Mouse (Mus musculus): Measurements from ENCODE around the gene Efna4. TPM values are rescaled to one million over a fixed set of nuclear protein-coding genes. Genes with fewer than 3 reads are reported as not detected.

Gene Efna4
- polyA plus RNA-seq (2012; rRNA removed) (0.81 and 0.92 TPM in 2 replicates), polyA plus RNA-seq (2014; fragmentation: Nextera tagmentation; extraction: Ambion mirVana) (0.62 and 0.78 TPM in 2 replicates)

DNA sequence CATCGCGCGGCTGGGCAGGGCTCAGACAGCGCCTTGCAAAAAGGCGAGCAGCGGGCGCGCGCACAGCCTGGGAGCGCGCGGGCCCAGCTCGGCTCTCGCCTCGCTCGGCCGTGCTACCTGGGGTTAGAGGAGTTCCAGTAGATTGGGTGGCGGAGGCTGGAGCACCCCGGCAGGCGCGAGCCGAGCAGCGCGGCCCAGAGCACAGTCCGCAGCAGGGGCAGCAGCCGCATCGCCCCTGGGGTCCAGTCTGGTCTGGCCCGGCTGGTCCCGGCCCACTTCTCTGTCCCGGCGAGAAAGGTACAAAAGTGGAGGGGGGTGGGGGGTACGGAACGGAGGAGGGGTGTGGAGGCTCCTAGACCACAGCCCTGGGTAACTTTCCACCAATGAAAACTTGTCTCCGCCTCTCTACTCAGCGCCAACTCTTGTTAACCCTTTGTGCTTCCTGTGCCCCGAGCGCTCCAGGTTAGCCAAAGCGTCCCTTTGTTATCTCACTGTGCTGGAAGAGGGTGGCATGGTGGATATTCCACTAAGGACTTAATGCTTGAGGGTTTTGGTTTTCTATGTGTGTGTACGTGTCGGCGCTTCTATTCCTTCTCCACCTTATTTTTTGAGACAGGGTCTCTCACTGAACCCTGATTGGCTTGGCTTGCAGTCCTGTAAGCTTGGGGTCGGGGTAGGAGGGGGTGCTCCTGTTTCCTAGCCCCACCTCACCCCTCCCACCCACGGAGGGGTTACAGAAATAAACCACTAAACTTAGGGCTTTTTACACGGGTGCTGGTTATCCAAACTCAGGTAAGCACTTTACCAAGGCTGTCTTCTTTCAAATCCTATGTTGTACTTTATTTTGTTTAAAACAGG, at the start of gene Efna4:
TSS of gene Efna4 (minus strand) at position 308 of the 858 bp plus-strand sequence.
- H3K36me3 ChIP-seq (replicated peaks; ENCODE audit: control insufficient read depth, insufficient read depth, low read depth), result no peaks in the 10 kb centered on the region
- no peaks in the 10 kb centered on the region; a peak in 1 of 4 replicates for H3K4me1 ChIP-seq (replicated peaks; ENCODE audit: control insufficient read depth in 2 of 2, insufficient read depth in 2 of 2, low read length in 1 of 2)
- TF ChIP-seq CTCF (IDR thresholded peaks at IDR 0.05; ENCODE audit: low read depth) (no peak), EP300 (IDR thresholded peaks at IDR 0.05; ENCODE audit: low read depth) (no peak)
- 2% methylated on average over 44 of the region's 44 CpGs for WGBS (ENCODE audit: insufficient replicate concordance)
- peak within 1 kb of the TSS; percentile 70 for H3K4me2 ChIP-seq (ENCODE audit: low read depth)
- DNase-seq (ENCODE audit: low read depth in 3 of 3, low spot score in 3 of 3), result no peak
- no peaks in the 10 kb centered on the region for H3K9me3 ChIP-seq (ENCODE audit: control insufficient read depth, low read length)
- no peak within 1 kb of the TSS for H3K27ac ChIP-seq
- H3K27me3 ChIP-seq (ENCODE audit: control insufficient read depth, insufficient read depth, low read length), result peaks cover 6% of the 10 kb centered on the region
- H3K4me3 ChIP-seq (ENCODE audit: insufficient read depth in 1 of 2, low read depth in 2 of 2, low read length in 2 of 2), result peak within 1 kb of the TSS; percentile 55
- ATAC-seq (ENCODE audit: insufficient read depth), result peak; percentile 68
- peak within 1 kb of the TSS; percentile 31; the same call in 1 of the 2 replicates for H3K9ac ChIP-seq (replicated peaks)

DNA sequence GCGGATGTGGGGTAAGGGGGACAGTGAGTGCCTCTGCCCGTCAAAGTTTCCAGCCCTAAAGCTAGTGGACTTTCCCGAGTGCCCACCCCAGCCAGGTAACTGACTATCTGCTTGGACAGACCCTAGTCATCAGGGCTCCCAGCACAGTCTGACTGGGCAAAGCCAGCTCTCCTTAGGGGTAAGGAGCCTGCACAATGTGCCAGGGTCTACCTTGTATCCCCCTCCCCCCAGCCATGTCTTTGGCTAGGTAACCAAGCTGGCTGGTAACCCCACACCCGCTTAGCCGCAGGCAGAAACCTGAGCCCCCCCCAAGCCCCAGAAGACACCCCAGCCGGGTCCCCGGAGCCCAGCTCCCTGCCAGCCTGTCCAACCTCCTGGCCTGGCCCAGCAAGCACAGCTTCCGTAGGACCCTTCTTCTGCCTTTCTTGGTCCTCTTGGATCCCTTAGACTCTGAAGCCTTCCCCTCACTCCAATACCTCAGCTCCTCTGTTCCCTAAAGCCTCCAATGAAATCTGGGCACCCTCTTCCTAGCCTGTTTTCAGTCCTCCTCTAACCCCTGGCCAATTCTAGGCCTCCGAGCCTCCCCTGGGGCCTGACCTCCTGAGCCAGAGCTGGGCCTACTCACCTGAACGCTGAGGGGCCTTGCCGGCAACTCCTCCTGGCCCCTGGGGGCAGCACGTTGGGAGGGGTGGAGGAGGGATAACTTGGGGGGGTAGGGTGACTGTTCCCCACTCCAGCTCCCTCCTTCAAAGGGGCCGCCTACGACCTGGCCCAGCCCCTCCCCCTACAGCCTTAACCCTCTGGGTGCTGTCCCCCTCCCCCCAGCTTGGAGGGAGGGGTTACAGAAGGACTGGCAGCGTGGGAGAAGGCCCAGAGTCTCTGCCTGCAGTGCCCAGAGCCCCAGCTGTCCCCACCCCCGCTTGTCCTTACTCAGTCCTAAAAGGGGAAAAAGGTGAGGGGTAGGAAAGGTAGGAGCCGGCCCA, 48.9 kb upstream of the Efna4 start:
- H3K27ac ChIP-seq, result no peak overlapping the region

DNA sequence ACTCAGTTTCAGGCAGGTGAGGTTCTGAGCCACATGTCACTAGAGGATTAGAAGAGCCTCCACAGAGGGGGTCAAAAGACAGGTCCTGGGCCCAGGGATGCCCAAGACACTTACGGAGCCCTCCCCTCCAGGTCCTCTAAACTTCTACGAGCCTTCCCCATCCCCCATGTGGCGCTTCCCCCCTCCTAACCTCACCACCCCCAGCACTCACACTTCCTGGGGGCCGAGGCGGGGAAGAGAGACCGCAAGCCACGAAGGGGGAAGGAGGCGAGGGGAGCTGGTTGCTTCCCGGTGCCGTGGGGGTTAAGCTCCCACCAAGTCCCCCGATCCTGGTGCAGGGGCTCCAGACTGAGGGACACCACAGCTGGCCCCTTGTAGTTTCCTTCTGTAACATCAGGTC, 47.6 kb upstream of the Efna4 start:
- no peaks in the 10 kb centered on the region for H3K27me3 ChIP-seq (ENCODE audit: control insufficient read depth, insufficient read depth, low read length)
- DNase-seq (ENCODE audit: low read depth in 3 of 3, low spot score in 3 of 3), result no peak
- no peak for ATAC-seq (ENCODE audit: insufficient read depth)
- H3K36me3 ChIP-seq (replicated peaks; ENCODE audit: control insufficient read depth, insufficient read depth, low read depth), result no peaks in the 10 kb centered on the region
- no peak overlapping the region for H3K27ac ChIP-seq
- H3K9ac ChIP-seq (replicated peaks), result no peak overlapping the region
- peaks cover 0 to 12% of the 10 kb centered on the region in 2 experiments; a peak in 2 of 4 replicates for H3K4me1 ChIP-seq (replicated peaks; ENCODE audit: control insufficient read depth in 2 of 2, insufficient read depth in 2 of 2, low read length in 1 of 2)
- 17% methylated on average over 10 of the region's 11 CpGs for WGBS (ENCODE audit: insufficient replicate concordance)
- no peak overlapping the region for H3K4me3 ChIP-seq (ENCODE audit: insufficient read depth in 1 of 2, low read depth in 2 of 2, low read length in 2 of 2)
- no peak for TF ChIP-seq EP300 (IDR thresholded peaks at IDR 0.05; ENCODE audit: low read depth)
- no peak for TF ChIP-seq CTCF (IDR thresholded peaks at IDR 0.05; ENCODE audit: low read depth)
- no peaks in the 10 kb centered on the region for H3K9me3 ChIP-seq (ENCODE audit: control insufficient read depth, low read length)
- H3K4me2 ChIP-seq (ENCODE audit: low read depth), result no peak overlapping the region

More for the DNA sequence above, 48.9 kb upstream of the Efna4 start:
- no peak overlapping the region for H3K4me3 ChIP-seq (ENCODE audit: insufficient read depth in 1 of 2, low read depth in 2 of 2, low read length in 2 of 2)
- H3K9ac ChIP-seq (replicated peaks), result no peak overlapping the region
- no peak for DNase-seq (ENCODE audit: low read depth in 3 of 3, low spot score in 3 of 3)
- no peaks in the 10 kb centered on the region for H3K36me3 ChIP-seq (replicated peaks; ENCODE audit: control insufficient read depth, insufficient read depth, low read depth)
- no peak for ATAC-seq (ENCODE audit: insufficient read depth)
- peaks cover 4% of the 10 kb centered on the region for H3K27me3 ChIP-seq (ENCODE audit: control insufficient read depth, insufficient read depth, low read length)
- whole genome bisulfite sequencing (ENCODE audit: insufficient replicate concordance), result 65% methylated on average over 17 of the region's 17 CpGs
- TF ChIP-seq EP300 (IDR thresholded peaks at IDR 0.05; ENCODE audit: low read depth) (no peak), CTCF (IDR thresholded peaks at IDR 0.05; ENCODE audit: low read depth) (no peak)
- H3K9me3 ChIP-seq (ENCODE audit: control insufficient read depth, low read length), result no peaks in the 10 kb centered on the region
- H3K4me2 ChIP-seq (ENCODE audit: low read depth), result no peak overlapping the region
- H3K4me1 ChIP-seq (replicated peaks; ENCODE audit: control insufficient read depth in 2 of 2, insufficient read depth in 2 of 2, low read length in 1 of 2), result peaks cover 0 to 12% of the 10 kb centered on the region in 2 experiments; a peak in 2 of 4 replicates

DNA sequence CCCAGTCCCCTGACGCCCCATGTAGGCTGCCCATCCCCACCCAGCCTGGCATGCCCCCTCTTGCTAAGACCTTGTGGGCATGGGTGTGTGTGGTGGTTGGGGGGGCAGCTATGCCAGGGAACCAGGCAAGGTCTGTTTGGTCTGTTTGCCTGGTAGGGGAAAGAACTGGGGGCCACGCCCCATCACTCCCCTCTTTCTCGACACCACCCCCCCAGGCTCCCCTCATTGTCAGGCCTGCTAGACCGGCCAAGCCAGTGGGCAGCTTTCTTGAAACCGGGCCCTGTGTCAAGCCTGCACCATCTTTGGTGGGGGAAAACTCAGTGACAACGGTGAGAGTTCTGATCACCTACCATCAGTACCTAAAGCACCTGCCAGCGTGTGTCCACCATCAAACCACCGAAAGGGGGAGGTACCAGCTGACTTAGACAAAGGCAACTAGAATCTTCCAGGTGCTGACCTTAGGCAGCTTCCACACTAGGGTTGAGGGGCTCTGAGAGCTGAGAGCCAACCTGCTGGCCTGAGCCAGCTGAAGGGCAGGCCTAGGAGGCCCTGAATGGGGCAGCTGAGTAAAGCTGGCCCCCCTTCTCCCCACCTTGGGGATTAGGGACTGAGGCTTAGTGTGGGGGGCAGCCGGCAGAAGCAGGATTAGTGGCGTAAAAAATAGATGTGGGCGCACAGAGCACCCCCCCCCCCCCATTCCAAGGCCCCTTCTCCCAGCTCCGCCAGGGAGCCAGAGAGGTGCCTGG, 46.7 kb upstream of the Efna4 start:
- no peak overlapping the region for H3K27ac ChIP-seq
- no peaks in the 10 kb centered on the region for H3K9me3 ChIP-seq (ENCODE audit: control insufficient read depth, low read length)
- TF ChIP-seq CTCF (IDR thresholded peaks at IDR 0.05; ENCODE audit: low read depth) (no peak), EP300 (IDR thresholded peaks at IDR 0.05; ENCODE audit: low read depth) (no peak)
- H3K27me3 ChIP-seq (ENCODE audit: control insufficient read depth, insufficient read depth, low read length), result no peaks in the 10 kb centered on the region
- WGBS (ENCODE audit: insufficient replicate concordance), result 70% methylated on average over 12 of the region's 12 CpGs
- H3K4me3 ChIP-seq (ENCODE audit: insufficient read depth in 1 of 2, low read depth in 2 of 2, low read length in 2 of 2), result no peak overlapping the region
- no peak for DNase-seq (ENCODE audit: low read depth in 3 of 3, low spot score in 3 of 3)
- no peak for ATAC-seq (ENCODE audit: insufficient read depth)
- H3K9ac ChIP-seq (replicated peaks), result no peak overlapping the region
- H3K4me2 ChIP-seq (ENCODE audit: low read depth), result no peak overlapping the region; the same call in 1 of the 2 replicates
- H3K4me1 ChIP-seq (replicated peaks; ENCODE audit: control insufficient read depth in 2 of 2, insufficient read depth in 2 of 2, low read length in 1 of 2), result peaks cover 0 to 11% of the 10 kb centered on the region in 2 experiments; a peak in 2 of 4 replicates
- H3K36me3 ChIP-seq (replicated peaks; ENCODE audit: control insufficient read depth, insufficient read depth, low read depth), result no peaks in the 10 kb centered on the region

Data from liver, embryonic 14.5 days (tissue).